Mouse (Mus musculus) C2C12 (cell line): ENCODE data around the gene Rcl1.

ENCODE experiments used
- CEBPB ChIP-seq: IDR thresholded peaks from one replicate; pipeline ENCODE4 v1.6.1; 2011; ENCODE audit warnings: low read depth, mild to moderate bottlenecking, control low read depth, moderate library complexity
- CTCF ChIP-seq: IDR thresholded peaks from one replicate; pipeline ENCODE4 v1.5.1; 2011; ENCODE audit not compliant: control insufficient read depth, insufficient read depth, insufficient read length
- FOSL1 ChIP-seq: IDR thresholded peaks from one replicate; pipeline ENCODE4 v1.8.0; 2011; ENCODE audit warnings: mild to moderate bottlenecking, low read length; ENCODE audit not compliant: poor library complexity, insufficient read depth, severe bottlenecking
- MAX ChIP-seq: IDR thresholded peaks from one replicate; pipeline ENCODE4 v1.6.1; 2011; ENCODE audit warnings: mild to moderate bottlenecking, control low read depth
- MYOD1 ChIP-seq: IDR thresholded peaks from one replicate; pipeline ENCODE4 v1.6.1; 2011; ENCODE audit warnings: low read depth; ENCODE audit not compliant: control insufficient read depth, insufficient read length
- MYOG ChIP-seq: IDR thresholded peaks from one replicate; pipeline ENCODE4 v1.6.1; 2011; ENCODE audit not compliant: control insufficient read depth, insufficient read length; ENCODE audit errors: extremely low read depth
- USF1 ChIP-seq: IDR thresholded peaks from one replicate; pipeline ENCODE4 v1.6.1; 2011; ENCODE audit warnings: low read depth, mild to moderate bottlenecking, control low read depth, moderate library complexity

DNA sequence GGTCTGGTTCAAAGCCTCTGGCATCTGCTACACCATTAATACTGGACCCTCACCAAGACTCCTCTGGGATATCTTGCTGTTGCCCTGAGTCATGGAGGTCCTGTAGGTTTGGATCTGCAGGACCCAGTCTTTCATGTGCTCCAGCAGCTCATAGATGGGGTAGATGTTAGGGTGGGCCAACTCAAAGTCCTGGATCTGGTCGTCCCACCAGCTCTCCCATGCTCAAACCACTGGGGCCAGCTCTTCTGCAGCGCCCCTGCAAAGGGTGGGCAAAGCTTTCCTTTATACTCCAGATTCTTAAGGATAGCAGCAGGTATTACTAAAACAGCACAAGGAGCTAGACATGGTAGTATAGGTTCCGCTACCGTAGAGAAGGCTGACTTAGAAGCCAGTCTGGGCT, 4.6 kb downstream of the Rcl1 start:
- no peak for TF ChIP-seq CTCF
- no peak for TF ChIP-seq MAX
- no peak for TF ChIP-seq CEBPB
- no peak for TF ChIP-seq USF1
- TF ChIP-seq MYOD1 = no peak
- no peak for TF ChIP-seq MYOG
- TF ChIP-seq FOSL1 = no peak
